Mouse (Mus musculus): Measurements from ENCODE around the gene Cuedc2.

GRCm38 (mm10) chr19:46308303-46308702, 30.2 kb downstream of the Cuedc2 start:
- no peak for TF ChIP-seq POLR2A (IDR thresholded peaks at IDR 0.05; ENCODE audit: insufficient read depth, low read length)
- TF ChIP-seq CTCF (IDR thresholded peaks at IDR 0.05; ENCODE audit: low read depth, low read length): no peak
- TF ChIP-seq EP300 (IDR thresholded peaks at IDR 0.05; ENCODE audit: insufficient read depth, low read depth, low read length): no peak

Data from ES-Bruce4 (cell line).